Mouse (Mus musculus) midbrain, embryonic 14.5 days (tissue): ENCODE measurements at regions not wholly inside any gene's neighbourhood (a gene's known extent, or its start where the extent isn't known, plus 50 kb on each side); places are given as distances from the start of the nearest gene placed in this dataset.

Source experiments
- ATAC-seq: fragments of 200-750 bp; cut with Nextera tagmentation; 2 replicates; pipeline ENCODE4 v1.8.0; 2017; ENCODE audit warnings: moderate number of reproducible peaks, moderate library complexity; ENCODE audit not compliant: low FRiP score, low TSS enrichment
- DNase-seq: peaks from one replicate; pipeline ENCODE4 v3.0.0-alpha.2; 2015
- H3K27ac ChIP-seq: fragments of 300-500 bp; sonication (generic); replicated peaks from 2 replicates; pipeline ENCODE4 v1.5.1; 2014; ENCODE audit warnings: mild to moderate bottlenecking, low read depth, low read length, moderate library complexity
- H3K27me3 ChIP-seq: fragments of 300-500 bp; sonication (generic); 2 replicates; pipeline ENCODE4 v1.6.1; 2014; ENCODE audit warnings: low read length, control low read depth, mixed read lengths; ENCODE audit not compliant: control insufficient read depth, insufficient read depth
- H3K36me3 ChIP-seq: fragments of 300-500 bp; sonication (generic); 2 replicates; pipeline ENCODE4 v1.6.1; 2014; ENCODE audit warnings: low read length, control low read depth; ENCODE audit not compliant: control insufficient read depth, insufficient read depth
- H3K4me1 ChIP-seq: fragments of 300-500 bp; sonication (generic); 2 replicates; pipeline ENCODE4 v1.6.1; 2014; ENCODE audit warnings: mild to moderate bottlenecking, antibody characterized with exemption, low read length, control low read depth; ENCODE audit not compliant: control insufficient read depth, insufficient read depth
- H3K4me2 ChIP-seq: fragments of 300-500 bp; sonication (generic); 2 replicates; pipeline ENCODE4 v1.6.1; 2014; ENCODE audit warnings: mild to moderate bottlenecking, low read length, moderate library complexity
- H3K4me3 ChIP-seq: fragments of 300-500 bp; sonication (generic); replicated peaks from 2 replicates; pipeline ENCODE4 v1.5.1; 2014; ENCODE audit warnings: low read depth, low read length
- H3K9ac ChIP-seq: fragments of 300-500 bp; sonication (generic); replicated peaks from 2 replicates; pipeline ENCODE4 v1.6.1; 2014; ENCODE audit warnings: mild to moderate bottlenecking, low read length, moderate library complexity
- H3K9me3 ChIP-seq: fragments of 300-500 bp; sonication (generic); 2 replicates; pipeline ENCODE4 v1.6.1; 2016; ENCODE audit warnings: low read length, control low read depth, mixed read lengths; ENCODE audit not compliant: control insufficient read depth
- WGBS: fragments of 180-500 bp; shearing (Covaris S2); extraction: QIAGEN DNeasy Blood & Tissue Kit; methylation state at CpG from one replicate; pipeline ENCODE4 v1.1.7; 2014; 5-methylcytosine and 5-hydroxymethylcytosine counted together

DNA sequence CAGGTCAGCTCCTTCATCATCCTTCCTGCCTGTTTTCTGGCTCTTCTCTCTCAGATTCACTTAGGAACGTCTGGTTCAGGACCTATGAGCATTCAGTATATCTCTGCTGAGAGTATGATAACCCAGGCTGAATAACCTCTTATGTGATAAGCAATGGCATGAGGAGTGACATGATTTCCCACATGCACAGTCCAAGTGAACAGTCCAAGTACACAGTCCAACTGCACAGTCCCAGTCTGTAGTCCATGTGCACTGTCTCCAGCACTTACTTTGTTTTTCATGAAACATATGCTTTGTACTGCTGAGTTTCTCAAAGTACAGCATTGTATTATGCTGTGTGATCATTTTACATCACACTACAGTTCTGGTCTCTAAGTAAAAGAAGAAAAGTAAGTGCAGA lies 510.8 kb downstream of the Lrriq3 start:
- Histone ChIP-seq H3K27ac (no peak overlapping the region), H3K4me2 (no peak overlapping the region), H3K9ac (no peak overlapping the region), H3K27me3 (no peaks in the 10 kb centered on the region), H3K4me1 (no peaks in the 10 kb centered on the region), H3K9me3 (no peaks in the 10 kb centered on the region), H3K4me3 (no peak overlapping the region), H3K36me3 (no peaks in the 10 kb centered on the region)
- DNase-seq, result no peak
- WGBS, result 69% methylated on average over 1 of the region's 1 CpGs
- no peak for ATAC-seq
